Mouse (Mus musculus) ovary, postnatal 36 days (tissue): ENCODE measurements at regions not wholly inside any gene's neighbourhood (a gene's known extent, or its start where the extent isn't known, plus 50 kb on each side); places are given as distances from the start of the nearest gene placed in this dataset.

Experiments used
- DNase-seq: peaks from one replicate; pipeline ENCODE4 v3.0.0; 2022; ENCODE audit warnings: low spot score, mixed read lengths

- DNase-seq: no peak
Measured at GRCm38 (mm10) chr7:95460889-95461288, 710.2 kb upstream of the Tenm4 start.

GRCm38 (mm10) chr7:95465506-95465905, 705.5 kb upstream of the Tenm4 start:
- no peak for DNase-seq

- no peak for DNase-seq
Measured at GRCm38 (mm10) chr7:95467028-95467427, 704.0 kb upstream of the Tenm4 start.

- no peak for DNase-seq
Measured at GRCm38 (mm10) chr7:95473892-95474291, 697.2 kb upstream of the Tenm4 start.

- DNase-seq: no peak
Measured at GRCm38 (mm10) chr7:95480121-95480726, 690.8 kb upstream of the Tenm4 start.

GRCm38 (mm10) chr7:95489666-95490065, 681.4 kb upstream of the Tenm4 start:
- peak; percentile 10 for DNase-seq

- DNase-seq: no peak
Measured at GRCm38 (mm10) chr7:95494793-95495192, 676.3 kb upstream of the Tenm4 start.

GRCm38 (mm10) chr7:95502959-95503358, 668.1 kb upstream of the Tenm4 start:
- no peak for DNase-seq

- no peak for DNase-seq
Measured at GRCm38 (mm10) chr7:95547256-95547655, 623.8 kb upstream of the Tenm4 start.

GRCm38 (mm10) chr7:95550099-95550498, 620.9 kb upstream of the Tenm4 start:
- no peak for DNase-seq

GRCm38 (mm10) chr7:95551798-95552387, 619.2 kb upstream of the Tenm4 start:
- no peak for DNase-seq

- no peak for DNase-seq
Measured at GRCm38 (mm10) chr7:95558589-95558988, 612.5 kb upstream of the Tenm4 start.

- DNase-seq: no peak
Measured at GRCm38 (mm10) chr7:95578633-95579032, 592.4 kb upstream of the Tenm4 start.

- no peak for DNase-seq
Measured at GRCm38 (mm10) chr7:95581325-95581724, 589.7 kb upstream of the Tenm4 start.

- DNase-seq: no peak
Measured at GRCm38 (mm10) chr7:95598339-95598738, 572.7 kb upstream of the Tenm4 start.

- no peak for DNase-seq
Measured at GRCm38 (mm10) chr7:95613736-95614135, 557.3 kb upstream of the Tenm4 start.

GRCm38 (mm10) chr7:95617370-95617769, 553.7 kb upstream of the Tenm4 start:
- DNase-seq: no peak

GRCm38 (mm10) chr7:95618170-95618569, 552.9 kb upstream of the Tenm4 start:
- no peak for DNase-seq

- no peak for DNase-seq
Measured at GRCm38 (mm10) chr7:95620079-95620478, 551.0 kb upstream of the Tenm4 start.

- no peak for DNase-seq
Measured at GRCm38 (mm10) chr7:95640683-95641082, 530.4 kb upstream of the Tenm4 start.

- DNase-seq: no peak
Measured at GRCm38 (mm10) chr7:95674319-95674718, 496.7 kb upstream of the Tenm4 start.

- no peak for DNase-seq
Measured at GRCm38 (mm10) chr7:95682521-95682920, 488.5 kb upstream of the Tenm4 start.

- DNase-seq: no peak
Measured at GRCm38 (mm10) chr7:95687733-95688132, 483.3 kb upstream of the Tenm4 start.
